Mouse (Mus musculus) intestine, embryonic 14.5 days (tissue): ENCODE measurements around the gene Parp9. TPM values are rescaled to one million over a fixed set of nuclear protein-coding genes. Genes with fewer than 3 reads are reported as not detected.
"Not testable (repeated sequence)": the region's sequence is repeated elsewhere in the genome, so short reads cannot be mapped to it uniquely, and the experiment has no call there.

ENCODE experiments used
- ATAC-seq: fragments of 200-750 bp; cut with Nextera tagmentation; replicated peaks from 2 replicates; pipeline ENCODE4 v1.8.0; 2017; ENCODE audit warnings: low read depth, moderate number of reproducible peaks, moderate TSS enrichment, moderate library complexity; ENCODE audit not compliant: low FRiP score, low TSS enrichment
- DNase-seq: peaks from one replicate; pipeline ENCODE4 v3.0.0-alpha.2; 2018; ENCODE audit warnings: low spot score
- H3K27ac ChIP-seq: fragments of 300-500 bp; sonication (generic); 2 replicates; pipeline ENCODE4 v1.5.1; 2014; ENCODE audit warnings: low read depth, mild to moderate bottlenecking, control low read depth
- H3K27me3 ChIP-seq: fragments of 300-500 bp; sonication (generic); replicated peaks from 2 replicates; pipeline ENCODE4 v1.6.1; 2014; ENCODE audit warnings: low read length, control low read depth; ENCODE audit not compliant: control insufficient read depth, insufficient read depth
- H3K36me3 ChIP-seq: fragments of 300-500 bp; sonication (generic); 2 replicates; pipeline ENCODE4 v1.6.1; 2014; ENCODE audit warnings: low read length, control low read depth; ENCODE audit not compliant: control insufficient read depth, insufficient read depth
- H3K4me1 ChIP-seq: fragments of 300-500 bp; sonication (generic); replicated peaks from 2 replicates; pipeline ENCODE4 v1.6.1; 2014; ENCODE audit warnings: low read length, control low read depth, mixed read lengths; ENCODE audit not compliant: control insufficient read depth, insufficient read depth
- H3K4me2 ChIP-seq: fragments of 300-500 bp; sonication (generic); 2 replicates; pipeline ENCODE4 v1.6.1; 2014; ENCODE audit warnings: low read length
- H3K4me3 ChIP-seq: fragments of 300-500 bp; sonication (generic); 2 replicates; pipeline ENCODE4 v1.5.1; 2014; ENCODE audit warnings: low read depth, low read length, control low read depth, mixed read lengths
- H3K9ac ChIP-seq: fragments of 300-500 bp; sonication (generic); 2 replicates; pipeline ENCODE4 v1.6.1; 2014; ENCODE audit warnings: mild to moderate bottlenecking, low read length
- H3K9me3 ChIP-seq: fragments of 300-500 bp; sonication (generic); 2 replicates; pipeline ENCODE4 v1.6.1; 2016; ENCODE audit warnings: low read length, control low read depth; ENCODE audit not compliant: control insufficient read depth
- WGBS: fragments of 180-500 bp; shearing (Covaris S2); extraction: QIAGEN DNeasy Blood & Tissue Kit; methylation state at CpG from one replicate; pipeline ENCODE4 v1.1.7; 2014; 5-methylcytosine and 5-hydroxymethylcytosine counted together
- polyA plus RNA-seq: library from polyadenylated mRNA; unstranded; fragments of >200 nt; fragmentation: Nextera tagmentation; extraction: Ambion mirVana; gene quantifications from 2 replicates; pipeline ENCODE4 v1.2.1, GENCODE M21; 2014

Parp9 gene
- polyA plus RNA-seq: 9.3 and 11.0 TPM in 2 replicates

- Histone ChIP-seq H3K36me3 (no peaks in the 10 kb centered on the region), H3K27ac (peak within 1 kb of the TSS; percentile 57; the same call in 1 of the 2 replicates), H3K9ac (peak within 1 kb of the TSS; percentile 59), H3K27me3 (no peaks in the 10 kb centered on the region), H3K4me1 (peaks cover 4% of the 10 kb centered on the region), H3K9me3 (no peaks in the 10 kb centered on the region), H3K4me2 (peak within 1 kb of the TSS; percentile 63), H3K4me3 (peak within 1 kb of the TSS; percentile 76)
- ATAC-seq (peak; percentile 74), DNase-seq (peak; percentile 85)
- WGBS: 2% methylated on average over 52 of the region's 52 CpGs
Measured at GRCm38 (mm10) chr16:35938211-35939151, at the start of gene Parp9, which contains the start of gene Dtx3l. TSS of gene Parp9 (plus strand) at chr16:35938470. TSS of gene Dtx3l (minus strand) at chr16:35939151.

GRCm38 (mm10) chr16:35888910-35889309, 49.4 kb upstream of the Parp9 start:
- no peaks in the 10 kb centered on the region for H3K9me3 ChIP-seq
- H3K27ac ChIP-seq: no peak overlapping the region
- H3K9ac ChIP-seq: no peak overlapping the region
- WGBS: 87% methylated on average over 5 of the region's 5 CpGs
- DNase-seq: no peak
- no peak overlapping the region for H3K4me3 ChIP-seq
- H3K36me3 ChIP-seq: no peaks in the 10 kb centered on the region
- no peak for ATAC-seq
- H3K4me1 ChIP-seq: no peaks in the 10 kb centered on the region
- no peaks in the 10 kb centered on the region for H3K27me3 ChIP-seq
- no peak overlapping the region for H3K4me2 ChIP-seq

- no peak overlapping the region for H3K9ac ChIP-seq
- H3K27me3 ChIP-seq: no peaks in the 10 kb centered on the region
- no peak overlapping the region for H3K4me2 ChIP-seq
- H3K9me3 ChIP-seq: no peaks in the 10 kb centered on the region
- H3K36me3 ChIP-seq: no peaks in the 10 kb centered on the region
- H3K27ac ChIP-seq: no peak overlapping the region
- DNase-seq: no peak
- WGBS: 77% methylated on average over 3 of the region's 3 CpGs
- no peaks in the 10 kb centered on the region for H3K4me1 ChIP-seq
- ATAC-seq: no peak
- no peak overlapping the region for H3K4me3 ChIP-seq
Measured at GRCm38 (mm10) chr16:35890645-35891044, 47.6 kb upstream of the Parp9 start.

- not testable (repeated sequence) for H3K4me1 ChIP-seq, H3K4me3 ChIP-seq, DNase-seq, H3K9ac ChIP-seq, H3K9me3 ChIP-seq, H3K4me2 ChIP-seq, H3K27me3 ChIP-seq, H3K27ac ChIP-seq, ATAC-seq, H3K36me3 ChIP-seq
- 81% methylated on average over 5 of the region's 5 CpGs for WGBS
Measured at GRCm38 (mm10) chr16:35891603-35892002, 46.7 kb upstream of the Parp9 start.

- DNase-seq: no peak
- H3K4me2 ChIP-seq: no peak overlapping the region
Measured at GRCm38 (mm10) chr16:35894997-35895396, 43.3 kb upstream of the Parp9 start.

GRCm38 (mm10) chr16:35900541-35900940, 37.7 kb upstream of the Parp9 start:
- no peak overlapping the region for H3K27ac ChIP-seq
- no peak for DNase-seq
- no peaks in the 10 kb centered on the region for H3K27me3 ChIP-seq
- H3K4me2 ChIP-seq: no peak overlapping the region
- WGBS: 81% methylated on average over 3 of the region's 3 CpGs
- H3K4me1 ChIP-seq: no peaks in the 10 kb centered on the region
- H3K36me3 ChIP-seq: no peaks in the 10 kb centered on the region
- H3K9me3 ChIP-seq: no peaks in the 10 kb centered on the region
- no peak for ATAC-seq
- H3K9ac ChIP-seq: no peak overlapping the region
- H3K4me3 ChIP-seq: no peak overlapping the region

More at GRCm38 (mm10) chr16:35894997-35895396, 43.3 kb upstream of the Parp9 start:
- no peak for ATAC-seq
- no peak overlapping the region for H3K27ac ChIP-seq
- WGBS: 47% methylated on average over 6 of the region's 6 CpGs
- H3K9ac ChIP-seq: no peak overlapping the region
- no peaks in the 10 kb centered on the region for H3K9me3 ChIP-seq
- H3K4me3 ChIP-seq: no peak overlapping the region
- no peaks in the 10 kb centered on the region for H3K4me1 ChIP-seq
- H3K36me3 ChIP-seq: no peaks in the 10 kb centered on the region
- no peaks in the 10 kb centered on the region for H3K27me3 ChIP-seq

- no peak overlapping the region for H3K9ac ChIP-seq
- 91% methylated on average over 6 of the region's 6 CpGs for WGBS
- H3K9me3 ChIP-seq: no peaks in the 10 kb centered on the region
- no peaks in the 10 kb centered on the region for H3K27me3 ChIP-seq
- ATAC-seq (no peak), DNase-seq (no peak)
- no peaks in the 10 kb centered on the region for H3K4me1 ChIP-seq
- no peaks in the 10 kb centered on the region for H3K36me3 ChIP-seq
- H3K4me2 ChIP-seq: no peak overlapping the region
- H3K27ac ChIP-seq: no peak overlapping the region
- H3K4me3 ChIP-seq: no peak overlapping the region
Measured at GRCm38 (mm10) chr16:35903014-35903640, 35.1 kb upstream of the Parp9 start.

- H3K27ac ChIP-seq: no peak overlapping the region
- no peak overlapping the region for H3K4me2 ChIP-seq
- H3K9me3 ChIP-seq: no peaks in the 10 kb centered on the region
- H3K4me3 ChIP-seq: no peak overlapping the region
- ATAC-seq (no peak), DNase-seq (no peak)
- no peaks in the 10 kb centered on the region for H3K4me1 ChIP-seq
- 83% methylated on average over 4 of the region's 4 CpGs for WGBS
- H3K9ac ChIP-seq: no peak overlapping the region
- no peaks in the 10 kb centered on the region for H3K27me3 ChIP-seq
- no peaks in the 10 kb centered on the region for H3K36me3 ChIP-seq
Measured at GRCm38 (mm10) chr16:35904121-35904736, 34.0 kb upstream of the Parp9 start.
